Mouse (Mus musculus): ENCODE data around the gene Rbfox3. TPM values are rescaled to one million over a fixed set of nuclear protein-coding genes. Genes with fewer than 3 reads are reported as not detected.

Rbfox3 gene
- total RNA-seq, 2 experiments from 2014 or later, result 185 to 192 TPM

DNA sequence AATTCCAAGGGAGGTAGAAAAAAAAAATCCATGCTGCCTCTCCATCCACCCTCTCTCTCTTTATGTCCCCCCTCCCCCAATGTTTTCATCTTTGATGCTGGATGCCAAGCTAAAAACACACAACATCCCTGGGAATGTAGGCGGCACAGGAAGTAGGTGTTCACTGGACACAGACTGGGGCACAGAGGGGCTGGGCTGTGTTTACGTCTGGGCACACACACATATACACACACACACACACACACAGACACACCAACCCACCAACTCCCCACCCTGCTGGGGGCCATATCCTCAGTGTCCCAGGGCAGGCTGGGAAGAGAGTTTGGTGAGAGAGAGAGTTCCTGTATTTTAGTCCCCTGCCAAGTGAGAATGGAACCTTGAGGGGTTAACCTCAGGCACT lies 417.9 kb downstream of the Rbfox3 start:
- DNase-seq, result no peak
- intact Hi-C loops (cut with DNase I), result no loop called here

DNA sequence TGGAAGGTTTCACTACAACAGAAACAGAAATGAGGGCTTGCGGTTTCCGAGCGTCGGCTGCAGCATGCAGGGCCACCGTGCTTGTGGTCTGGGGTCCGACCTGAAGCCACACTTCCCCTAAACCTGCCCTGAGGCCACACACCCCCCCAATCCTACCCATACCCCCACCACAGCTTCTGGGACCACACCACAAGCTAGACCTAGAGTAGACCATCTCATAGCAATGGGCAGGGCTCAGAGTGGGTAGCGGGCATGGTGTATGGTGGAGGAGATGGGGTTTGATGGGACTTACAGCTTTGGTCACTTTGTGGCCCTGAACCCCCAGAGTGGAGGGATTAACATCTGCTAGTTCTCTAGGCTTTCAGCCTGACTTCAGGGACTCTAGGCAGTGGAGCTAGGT lies 420.2 kb downstream of the Rbfox3 start:
- intact Hi-C loops (cut with DNase I), result no loop called here
- no peak for DNase-seq

DNA sequence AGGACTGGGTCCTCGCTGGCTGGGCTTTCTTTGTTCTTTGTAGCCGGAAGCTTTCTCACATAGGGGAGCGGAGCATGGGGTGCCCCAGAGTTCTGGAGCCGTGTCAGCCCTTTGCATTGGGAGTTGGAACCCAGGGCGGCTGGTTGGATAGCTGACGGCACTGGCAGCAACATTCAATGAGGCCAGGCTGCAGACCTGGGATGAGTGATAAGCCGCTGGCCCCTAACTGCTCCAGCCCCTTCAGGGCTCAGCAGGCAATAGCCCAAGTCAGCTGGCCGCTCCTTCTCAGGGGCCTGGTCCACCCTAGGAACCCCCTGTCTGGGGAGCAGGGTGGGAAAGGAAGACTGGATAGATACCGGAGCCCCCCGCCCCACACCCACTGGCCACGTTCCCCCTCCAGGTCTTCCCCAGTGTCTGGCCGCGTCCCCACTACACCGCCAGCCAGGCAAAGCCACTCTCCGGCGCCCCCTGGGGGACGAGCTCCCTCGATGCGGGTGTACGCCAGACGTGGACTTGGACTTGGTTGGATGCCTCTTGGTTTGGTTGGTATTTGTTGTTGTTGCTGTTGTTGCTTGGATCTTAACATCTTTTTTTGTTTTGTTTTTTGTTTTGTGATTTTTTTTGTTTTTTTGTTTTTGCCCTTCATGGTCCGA lies 420.7 kb downstream of the Rbfox3 start:
- DNase-seq, result peak; percentile 84
- intact Hi-C loops (cut with DNase I), result no loop called here

DNA sequence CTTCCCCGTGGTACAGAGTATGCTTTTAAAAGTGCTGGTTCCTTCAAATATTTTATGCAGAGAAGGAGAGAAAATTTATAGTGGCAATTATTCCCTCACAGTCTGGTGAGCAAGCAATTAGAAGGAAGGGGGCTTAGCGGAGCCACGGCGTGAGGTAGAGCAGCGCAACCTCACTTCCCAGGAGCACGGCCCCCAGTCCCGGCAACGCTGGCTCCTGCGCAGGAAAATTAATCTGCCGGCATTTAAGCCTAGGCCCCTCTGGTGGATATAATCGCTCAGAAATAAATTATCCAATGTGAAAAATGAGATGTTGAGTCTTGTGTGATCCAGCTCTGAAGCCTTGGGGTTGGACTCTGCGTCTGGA lies 422.5 kb downstream of the Rbfox3 start:
- no peak for DNase-seq
- intact Hi-C loops (cut with DNase I), result no loop called here

DNA sequence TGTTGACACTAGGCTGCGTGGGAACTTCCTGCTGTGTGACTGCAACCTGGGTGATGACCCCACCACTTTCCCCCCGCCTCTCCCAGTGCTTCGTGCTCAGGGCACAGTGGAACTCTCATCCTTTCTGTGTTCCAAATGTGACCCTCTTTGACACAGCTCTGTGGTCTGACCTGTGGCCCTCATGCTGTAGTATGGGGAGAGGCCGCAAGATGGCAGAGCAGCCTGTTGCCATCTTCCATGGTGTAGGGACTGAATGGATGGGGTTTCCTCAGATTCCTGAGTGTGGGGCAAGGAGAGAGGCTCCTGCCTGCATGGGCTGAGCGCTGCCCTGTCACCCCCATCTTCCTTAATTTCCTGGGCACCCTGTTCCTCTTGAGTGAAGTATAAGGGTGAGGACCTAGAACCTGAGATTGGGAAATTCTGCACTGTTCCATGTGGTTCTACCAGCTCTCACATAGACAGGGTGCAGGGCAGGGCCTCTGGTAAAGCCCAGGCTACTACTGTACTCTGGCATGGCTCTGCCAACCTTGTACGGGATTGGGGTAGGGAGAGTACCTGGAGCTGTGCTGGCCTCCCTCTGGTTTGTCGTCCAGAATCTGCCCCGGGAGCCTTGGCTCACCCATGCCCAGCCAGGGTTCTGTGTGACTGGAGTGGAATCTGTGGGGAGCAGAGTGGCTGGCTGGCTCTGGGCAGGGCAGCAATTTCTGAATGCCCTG lies 423.0 kb downstream of the Rbfox3 start:
- intact Hi-C loops (cut with DNase I), result no loop called here

DNA sequence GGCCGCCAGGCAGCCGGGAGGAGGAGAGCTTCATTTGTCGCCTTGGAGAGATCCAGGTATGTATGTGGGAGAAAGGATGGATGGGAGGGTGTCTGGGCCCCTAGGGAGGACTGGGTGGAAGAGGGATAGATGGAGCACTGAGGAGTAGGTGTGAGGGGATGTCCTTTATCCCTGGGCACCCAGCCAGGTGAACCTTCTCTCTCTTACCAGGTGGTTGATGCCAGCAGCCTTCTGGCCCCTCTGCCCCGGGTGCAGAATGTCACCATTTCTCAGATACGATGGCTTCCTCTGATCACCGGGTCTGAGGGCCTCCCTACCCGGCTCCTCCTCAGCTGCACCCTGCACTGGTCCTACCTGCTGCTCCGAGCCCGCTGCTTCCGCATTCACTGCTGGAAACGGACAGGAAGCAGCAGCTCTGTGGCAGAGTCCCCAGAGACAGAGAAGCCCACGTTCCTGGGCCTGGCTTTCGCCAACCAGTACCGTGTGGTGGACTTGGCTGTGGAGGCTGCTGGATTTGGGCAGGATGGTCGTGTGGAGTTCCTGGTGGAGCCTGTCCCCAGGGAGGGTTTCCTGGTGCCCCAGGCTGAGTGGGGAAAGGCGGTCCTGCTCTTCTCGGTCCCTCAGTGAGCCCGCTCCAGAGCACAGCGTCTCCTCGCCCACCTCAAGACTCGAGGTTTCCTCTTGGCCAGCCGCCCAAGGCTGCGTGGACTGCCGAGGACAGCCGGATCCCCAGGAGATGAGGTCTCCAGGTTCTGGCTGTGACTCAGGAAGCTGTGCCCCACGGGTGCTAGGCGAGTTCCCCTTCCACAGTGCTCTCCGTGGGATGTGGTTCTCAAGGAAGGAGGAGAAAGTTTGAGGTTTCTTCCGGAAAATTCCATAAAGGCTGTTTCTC lies 424.3 kb downstream of the Rbfox3 start:
- intact Hi-C loops (cut with DNase I), result no loop called here

More for the DNA sequence above, 423.0 kb downstream of the Rbfox3 start:
- DNase-seq, result no peak

DNA sequence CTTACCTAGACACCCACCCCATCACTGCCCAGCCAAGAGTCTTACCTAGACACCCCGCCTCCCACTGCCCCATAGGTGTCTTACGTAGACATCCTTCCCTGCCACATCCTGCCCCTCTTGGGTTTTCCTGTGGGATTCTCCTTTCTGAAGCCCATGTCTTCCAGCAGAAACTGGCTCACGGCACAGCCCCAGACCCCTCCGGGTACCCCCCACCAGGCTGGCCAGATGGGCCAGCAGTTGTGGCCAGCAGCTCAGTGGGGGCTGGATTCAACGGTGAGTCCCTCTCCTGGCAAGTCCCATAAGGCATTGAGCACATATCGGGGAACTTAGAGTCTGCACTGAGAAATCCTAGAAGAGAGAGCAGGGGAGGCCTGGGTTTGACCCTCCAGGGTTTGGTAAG lies 425.1 kb downstream of the Rbfox3 start:
- intact Hi-C loops (cut with DNase I), result no loop called here
- DNase-seq, result no peak

More for the DNA sequence above, 424.3 kb downstream of the Rbfox3 start:
- no peak for DNase-seq

DNA sequence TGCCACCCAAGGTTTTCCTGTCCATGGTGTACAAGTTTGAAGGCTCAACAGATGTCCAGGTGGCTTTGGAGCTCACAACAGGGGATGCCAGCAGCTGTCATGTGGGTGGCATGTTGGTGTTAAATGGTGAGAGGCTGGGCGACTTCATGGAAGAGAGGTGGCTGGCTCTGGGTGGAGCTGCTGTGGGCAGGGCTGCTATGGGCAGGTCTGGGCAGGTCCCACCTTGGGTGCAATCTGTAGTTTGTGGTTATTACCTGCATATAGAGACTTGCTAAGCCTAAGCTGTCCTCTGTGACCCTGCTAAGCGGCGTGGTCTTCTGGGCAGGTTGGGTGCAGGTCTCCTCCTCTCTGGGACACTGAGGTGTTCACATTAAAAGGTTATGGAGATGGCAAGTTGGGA lies 425.6 kb downstream of the Rbfox3 start:
- intact Hi-C loops (cut with DNase I), result no loop called here

DNA sequence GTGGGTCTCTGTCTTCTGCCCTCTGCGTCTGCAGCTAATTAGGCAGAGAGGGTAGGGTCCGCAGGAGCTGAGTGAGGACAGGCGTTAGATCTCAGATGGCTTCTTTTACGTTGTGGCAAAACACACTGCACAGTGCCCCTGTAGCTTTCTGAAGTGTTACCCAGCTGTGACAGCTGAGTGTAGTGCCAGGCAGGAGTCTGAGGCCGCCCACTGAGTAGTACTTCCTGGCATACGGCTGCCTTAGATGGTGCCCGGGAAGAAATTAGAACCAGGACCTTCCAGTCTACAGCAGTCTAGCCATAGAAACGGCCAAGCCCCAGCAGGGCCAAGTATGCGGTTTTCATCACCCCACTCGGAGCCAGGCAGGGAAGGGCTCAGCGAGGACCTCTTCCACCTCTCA lies 426.1 kb downstream of the Rbfox3 start:
- DNase-seq, result no peak
- intact Hi-C loops (cut with DNase I), result no loop called here

More for the DNA sequence above, 425.6 kb downstream of the Rbfox3 start:
- DNase-seq, result no peak

DNA sequence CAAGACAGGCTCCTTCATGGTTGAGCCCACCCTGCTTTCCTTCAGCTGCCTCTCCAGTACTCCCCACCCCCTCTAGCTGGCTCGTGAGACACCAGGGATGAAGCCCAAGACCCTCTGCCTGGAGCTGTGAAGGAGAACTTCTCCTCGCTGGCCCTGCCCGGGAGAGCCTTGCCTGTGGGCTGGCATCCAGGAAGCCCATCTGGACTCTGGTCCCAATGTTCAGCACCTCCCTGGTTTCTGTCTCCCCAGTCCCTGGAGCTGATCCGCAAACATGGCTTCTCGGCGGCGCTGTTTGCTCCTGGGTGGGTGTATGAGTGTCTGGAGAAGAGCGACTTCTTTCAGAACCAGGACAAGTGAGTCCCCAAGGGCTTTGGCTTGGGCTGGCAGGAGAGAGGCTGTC lies 427.2 kb downstream of the Rbfox3 start:
- DNase-seq, result peak; percentile 69
- intact Hi-C loops (cut with DNase I), result no loop called here

DNA sequence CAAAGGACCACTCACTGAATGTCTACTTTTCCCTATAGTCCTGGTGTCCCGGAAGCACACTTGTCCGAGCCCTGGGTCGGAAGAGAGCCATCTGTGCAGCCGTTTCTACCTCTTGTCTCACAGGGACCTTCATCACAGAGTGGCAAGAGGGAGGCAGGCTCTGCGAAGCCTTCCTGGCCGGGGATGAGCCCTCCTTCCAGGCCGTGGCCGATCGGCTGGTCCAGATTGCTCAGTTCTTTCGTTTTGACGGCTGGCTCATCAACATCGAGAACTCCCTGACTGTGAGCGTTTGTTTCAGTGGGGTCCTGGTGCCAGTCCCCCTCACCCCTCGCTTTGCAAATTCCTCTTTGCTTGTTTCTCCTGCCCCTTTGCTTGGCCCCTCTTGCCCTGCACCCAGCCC lies 429.6 kb downstream of the Rbfox3 start:
- intact Hi-C loops (cut with DNase I), result no loop called here
- no peak for DNase-seq

DNA sequence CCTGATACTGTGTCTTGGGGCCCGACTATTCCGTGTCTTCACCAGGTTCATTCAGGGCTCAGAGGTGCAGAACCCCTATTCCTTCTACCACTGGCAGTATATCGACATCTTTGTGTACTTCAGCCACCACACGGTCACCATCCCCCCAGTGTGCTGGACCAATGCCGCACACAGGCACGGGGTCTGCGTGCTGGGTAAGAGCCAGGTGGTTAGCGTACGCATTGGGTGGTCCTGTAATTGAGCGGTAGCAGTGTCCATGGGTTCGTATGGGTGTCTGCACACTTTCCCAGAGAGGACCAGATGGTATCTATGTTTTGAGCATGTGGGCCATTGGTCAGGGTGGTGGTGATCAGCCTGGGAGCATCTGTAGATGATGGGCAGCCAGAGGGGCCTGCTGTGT lies 430.2 kb downstream of the Rbfox3 start:
- intact Hi-C loops (cut with DNase I), result no loop called here
- DNase-seq, result peak; percentile 72

DNA sequence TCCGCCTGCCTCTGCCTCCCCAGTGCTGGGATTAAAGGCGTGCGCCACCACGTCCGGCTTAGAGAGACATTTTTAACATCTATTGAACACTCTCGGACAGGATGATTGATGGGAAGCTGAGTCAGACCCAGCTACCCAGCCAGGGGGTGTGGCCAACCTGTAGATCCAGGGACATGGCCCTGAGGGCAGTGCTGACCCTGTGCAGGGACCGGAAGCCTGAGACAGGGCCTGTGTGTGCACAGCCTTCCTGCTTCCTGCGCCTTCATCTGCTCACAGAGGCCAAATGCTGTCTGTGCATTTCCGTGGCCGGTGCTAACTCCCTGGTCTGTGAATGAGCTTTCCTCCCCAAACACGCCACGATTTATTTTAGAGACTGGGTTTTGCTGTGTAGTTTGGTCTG lies 431.6 kb downstream of the Rbfox3 start:
- DNase-seq, result no peak
- intact Hi-C loops (cut with DNase I), result no loop called here

DNA sequence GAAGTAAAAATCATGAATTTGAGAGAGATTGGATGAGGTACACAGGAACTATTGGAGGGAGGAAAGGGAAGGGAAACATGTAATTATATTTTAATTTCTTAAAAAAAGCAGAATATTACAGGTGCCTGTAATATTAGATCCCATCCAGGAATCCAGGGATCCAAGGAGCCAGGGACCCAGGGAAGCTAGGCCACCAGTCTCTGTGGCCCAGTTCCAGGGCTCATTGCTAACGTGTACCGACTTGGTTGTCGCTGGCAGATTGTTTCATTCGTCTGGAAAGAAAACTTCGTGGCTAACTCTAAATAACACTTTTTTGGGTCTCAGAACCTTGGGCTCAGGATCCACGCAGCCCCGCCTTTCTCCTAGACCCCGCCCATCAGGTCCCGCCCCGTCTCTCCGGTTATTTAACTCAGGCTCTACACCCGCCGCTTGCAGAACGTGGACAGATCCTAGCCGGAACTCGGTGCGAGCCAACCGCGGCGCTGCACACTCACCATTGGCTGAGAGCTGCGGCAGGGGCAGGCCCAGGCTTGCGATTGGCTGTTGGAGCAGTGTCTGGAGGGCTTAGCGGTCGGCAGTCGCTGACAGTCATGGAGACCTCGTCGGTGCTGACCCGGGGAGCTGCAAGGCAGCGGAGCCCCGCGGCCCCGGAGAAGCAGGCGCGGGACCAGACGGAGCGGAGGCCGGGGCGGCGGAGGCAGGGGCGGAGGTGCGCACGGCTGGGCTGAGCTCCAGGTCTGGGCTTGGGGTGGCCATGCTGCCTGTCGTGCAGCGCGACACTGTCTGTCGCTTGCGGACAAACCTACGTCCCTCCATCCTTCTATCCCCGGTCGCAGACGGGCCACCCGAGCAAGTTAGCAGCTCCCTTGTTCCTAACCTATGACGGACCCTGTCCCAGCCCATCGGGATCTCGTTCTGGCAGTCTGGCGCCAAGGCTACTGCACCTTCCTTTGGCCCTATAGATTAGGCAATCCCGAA lies 434.7 kb downstream of the Rbfox3 start, which contains the start of gene Engase:
TSS of gene Engase (plus strand) at position 434 of the 978 bp plus-strand sequence.
- intact Hi-C loops (cut with DNase I), result no loop called here
- peak; percentile 95 for DNase-seq

DNA sequence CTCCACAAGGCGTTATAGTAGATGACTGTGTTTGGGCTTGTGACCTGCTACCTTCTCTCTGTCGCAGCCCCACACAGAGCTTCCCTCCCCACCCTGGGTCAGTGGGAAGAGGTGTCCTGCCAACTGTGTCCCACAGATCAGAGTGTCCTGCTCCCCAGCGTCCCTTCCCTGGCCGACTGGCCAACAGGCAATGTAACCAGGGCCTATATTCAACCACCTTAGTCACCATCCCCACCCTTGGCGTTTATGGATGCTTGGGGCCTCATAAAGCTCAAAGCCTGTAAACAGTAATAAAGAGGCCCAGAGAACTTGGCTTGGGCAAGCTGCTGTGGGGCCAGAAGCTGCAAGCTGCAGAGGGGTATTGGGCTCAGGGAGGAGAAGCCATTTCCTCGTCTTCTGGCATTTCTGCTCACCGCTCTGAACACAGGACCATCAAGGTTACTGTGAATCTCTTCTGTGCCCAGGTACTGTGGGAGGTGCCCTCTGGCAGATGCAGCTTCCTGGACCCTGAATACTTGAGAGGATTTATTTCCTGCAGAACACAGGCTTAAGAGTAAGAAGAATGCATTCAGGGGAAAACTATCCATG lies 435.8 kb downstream of the Rbfox3 start:
- DNase-seq, result no peak
- intact Hi-C loops (cut with DNase I), result no loop called here

DNA sequence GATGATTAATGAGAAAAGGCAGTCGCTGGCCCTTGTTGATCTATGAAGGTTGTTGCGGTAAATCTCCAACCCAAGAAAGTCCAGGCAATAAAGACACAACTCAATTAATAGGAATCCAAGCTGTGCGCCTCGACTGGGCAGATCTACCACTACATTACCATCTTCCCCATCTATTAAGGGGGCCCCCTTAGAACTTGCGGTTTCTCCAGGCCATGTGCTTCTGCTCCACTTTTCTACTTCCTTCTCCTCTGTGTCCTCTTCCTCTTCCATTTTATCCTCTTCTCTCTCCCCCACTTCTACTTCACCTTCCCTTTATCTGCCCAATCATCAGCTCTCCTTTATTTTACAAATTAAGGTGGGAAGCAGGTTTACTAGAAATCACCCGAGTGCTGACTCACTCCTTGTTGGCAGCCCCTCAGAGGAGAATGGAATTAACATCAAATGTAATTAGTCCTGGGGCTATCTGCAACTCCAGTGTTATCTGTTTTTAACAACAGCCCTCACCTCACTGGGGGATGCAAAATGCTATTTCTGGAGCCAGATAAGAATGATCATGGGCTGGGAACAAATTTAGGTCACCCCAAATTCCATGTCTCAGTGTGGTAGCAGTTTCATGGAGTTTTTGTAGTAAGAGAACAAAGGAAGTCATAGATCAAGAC lies 437.4 kb downstream of the Rbfox3 start:
- intact Hi-C loops (cut with DNase I), result no loop called here
- no peak for DNase-seq

DNA sequence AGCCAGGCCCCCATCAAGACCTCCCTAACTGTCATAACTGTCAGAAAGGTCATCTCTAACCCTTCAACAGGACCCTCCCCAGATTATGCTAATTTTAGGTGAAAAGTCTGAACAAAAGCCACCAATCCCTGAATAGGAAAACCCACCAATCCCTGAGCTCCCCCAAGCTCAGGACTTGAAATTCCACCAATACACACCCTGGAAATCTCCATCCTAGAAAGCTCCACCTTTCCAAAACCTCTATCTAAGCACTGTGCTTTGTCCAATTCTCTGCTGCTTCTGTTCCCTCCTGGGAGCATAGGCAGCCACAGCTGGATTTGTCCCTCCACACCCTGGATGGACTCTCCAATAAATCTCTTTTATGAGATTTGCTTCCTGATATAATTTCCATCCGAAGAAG lies 438.2 kb downstream of the Rbfox3 start:
- no peak for DNase-seq
- intact Hi-C loops (cut with DNase I), result no loop called here

DNA sequence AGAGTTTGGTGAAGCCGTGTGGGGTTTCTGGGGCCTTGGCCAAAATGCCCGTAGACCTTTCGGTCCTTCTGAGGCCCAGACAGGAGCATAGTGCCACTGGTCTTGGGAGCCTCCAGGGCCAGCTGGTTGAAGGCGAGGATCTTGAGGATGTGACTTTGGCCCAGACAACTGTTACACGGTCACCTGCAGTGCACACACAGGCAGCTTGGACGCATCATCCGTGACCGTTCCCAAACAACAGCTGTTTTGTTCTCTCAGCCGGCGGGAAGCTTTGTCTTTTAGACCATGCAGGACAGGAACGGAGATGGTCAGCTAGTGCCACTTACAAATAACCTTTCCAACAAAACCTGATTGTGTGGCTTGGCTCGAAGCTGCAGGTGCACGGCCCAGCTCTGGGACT lies 439.7 kb downstream of the Rbfox3 start:
- intact Hi-C loops (cut with DNase I), result no loop called here

DNA sequence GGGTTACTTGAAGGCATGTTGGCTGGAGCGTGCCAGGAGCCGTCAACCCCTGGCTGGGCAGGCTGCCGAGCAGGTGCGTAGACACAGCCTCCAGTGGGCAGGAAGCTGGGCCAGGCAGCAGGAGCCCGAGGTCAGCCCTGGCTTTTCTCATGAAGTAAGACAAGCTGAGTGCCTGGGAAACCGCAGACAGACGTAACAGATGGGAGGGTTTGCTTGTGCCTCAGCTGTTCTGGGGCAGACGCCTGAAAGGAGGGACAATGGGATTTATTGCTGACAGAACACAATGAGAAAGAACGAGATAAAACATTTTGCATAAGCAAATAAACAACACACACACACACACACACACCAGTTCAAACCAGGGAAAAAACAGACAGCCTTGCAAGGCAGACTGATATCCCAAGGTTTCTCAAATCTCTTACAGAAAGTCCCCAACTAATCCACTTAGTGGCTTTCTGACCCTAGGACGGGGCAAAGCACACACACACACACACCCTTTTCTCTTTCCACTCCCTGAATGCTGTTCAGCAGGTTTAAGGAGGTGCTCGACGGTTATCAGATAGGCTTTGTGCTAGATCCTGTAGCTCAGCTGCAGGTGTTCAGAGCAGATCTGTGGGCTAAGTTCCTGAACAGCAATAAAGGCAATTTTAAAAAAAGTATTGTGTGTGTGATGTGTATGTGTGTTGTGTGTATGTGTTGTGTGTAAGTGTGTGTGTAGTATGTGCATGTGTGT lies 441.0 kb downstream of the Rbfox3 start:
- intact Hi-C loops (cut with DNase I), result no loop called here
- peak; percentile 68 for DNase-seq

More for the DNA sequence above, 439.7 kb downstream of the Rbfox3 start:
- DNase-seq, result no peak

All from left cerebral cortex, postnatal 4 days (tissue).